Mouse (Mus musculus) C2C12 (cell line): ENCODE data around the gene Kng2. TPM values are rescaled to one million over a fixed set of nuclear protein-coding genes. Genes with fewer than 3 reads are reported as not detected.
"Not testable (repeated sequence)": the region's sequence is repeated elsewhere in the genome, so short reads cannot be mapped to it uniquely, and the experiment has no call there.

Experiments
- H3K27me3 ChIP-seq: one replicate; pipeline ENCODE4 v1.6.1; 2011; ENCODE audit not compliant: control insufficient read depth, insufficient read depth, insufficient read length
- H3K36me3 ChIP-seq: one replicate; pipeline ENCODE4 v1.6.1; 2011; ENCODE audit not compliant: control insufficient read depth, insufficient read depth
- H3K4me3 ChIP-seq: one replicate; pipeline ENCODE4 v1.5.1; 2011; ENCODE audit warnings: mild to moderate bottlenecking, control low read depth; ENCODE audit not compliant: poor library complexity, insufficient read depth, severe bottlenecking
- H3K79me2 ChIP-seq: one replicate; pipeline ENCODE4 v1.6.1; 2011; ENCODE audit not compliant: control insufficient read depth, insufficient read depth
- H3K79me3 ChIP-seq: one replicate; pipeline ENCODE4 v1.6.1; 2011; ENCODE audit warnings: low read depth, control low read depth
- H3ac ChIP-seq: one replicate; pipeline ENCODE3; 2011; ENCODE audit warnings: low read depth; ENCODE audit not compliant: control insufficient read depth, insufficient read length
- CEBPB ChIP-seq: IDR thresholded peaks from one replicate; pipeline ENCODE4 v1.6.1; 2011; ENCODE audit warnings: low read depth, mild to moderate bottlenecking, control low read depth, moderate library complexity
- CTCF ChIP-seq: IDR thresholded peaks from one replicate; pipeline ENCODE4 v1.5.1; 2011; ENCODE audit not compliant: control insufficient read depth, insufficient read depth, insufficient read length
- FOSL1 ChIP-seq: IDR thresholded peaks from one replicate; pipeline ENCODE4 v1.8.0; 2011; ENCODE audit warnings: mild to moderate bottlenecking, low read length; ENCODE audit not compliant: poor library complexity, insufficient read depth, severe bottlenecking
- MAX ChIP-seq: IDR thresholded peaks from one replicate; pipeline ENCODE4 v1.6.1; 2011; ENCODE audit warnings: mild to moderate bottlenecking, control low read depth
- MYOD1 ChIP-seq: IDR thresholded peaks from one replicate; pipeline ENCODE4 v1.6.1; 2011; ENCODE audit warnings: low read depth; ENCODE audit not compliant: control insufficient read depth, insufficient read length
- MYOG ChIP-seq: IDR thresholded peaks from one replicate; pipeline ENCODE4 v1.6.1; 2011; ENCODE audit not compliant: control insufficient read depth, insufficient read length; ENCODE audit errors: extremely low read depth
- USF1 ChIP-seq: IDR thresholded peaks from one replicate; pipeline ENCODE4 v1.6.1; 2011; ENCODE audit warnings: low read depth, mild to moderate bottlenecking, control low read depth, moderate library complexity
- long read RNA-seq, 2 experiments: library from polyadenylated mRNA; unstranded; transcript quantifications; one replicate each; pipeline ENCODE4 v2.0.0; 2019 to 2020
- polyA plus RNA-seq: library from polyadenylated mRNA; unstranded; fragments of >200 nt; fragmentation: generic; extraction: Trizol; gene quantifications from one replicate; pipeline ENCODE4 v1.2.1, GENCODE M21; 2012; ENCODE audit warnings: missing spikeins

The Kng2 gene
- polyA plus RNA-seq: not detected
- long read RNA-seq, experiment 1, partial matches to known transcripts: 0 of 1 reads
- long read RNA-seq, experiment 1, other reads (novel, unspliced or antisense): 1 of 1 reads
- long read RNA-seq, experiment 2: 0 reads

GRCm38 (mm10) chr16:23028966-23029600 is at the start of gene Kng2:
Gene Kng2, minus strand, starts transcription at chr16:23029482.
- H3K27me3 ChIP-seq, H3ac ChIP-seq, H3K36me3 ChIP-seq, H3K4me3 ChIP-seq, H3K79me3 ChIP-seq, H3K79me2 ChIP-seq: not testable (repeated sequence)

GRCm38 (mm10) chr16:23077516-23077915 is 48.2 kb upstream of the Kng2 start:
- not testable (repeated sequence) for H3K79me2 ChIP-seq, H3K79me3 ChIP-seq, H3K4me3 ChIP-seq, H3K27me3 ChIP-seq, H3ac ChIP-seq, H3K36me3 ChIP-seq

GRCm38 (mm10) chr16:23060781-23061325 is 31.6 kb upstream of the Kng2 start:
- not testable (repeated sequence) for H3ac ChIP-seq, H3K79me2 ChIP-seq, H3K27me3 ChIP-seq, H3K36me3 ChIP-seq, H3K4me3 ChIP-seq, H3K79me3 ChIP-seq

GRCm38 (mm10) chr16:23059630-23060029 is 30.3 kb upstream of the Kng2 start:
- not testable (repeated sequence) for H3K36me3 ChIP-seq, H3K79me2 ChIP-seq, H3K27me3 ChIP-seq, H3K79me3 ChIP-seq, H3ac ChIP-seq, H3K4me3 ChIP-seq

GRCm38 (mm10) chr16:23057668-23058447 is 28.6 kb upstream of the Kng2 start, which contains the start of gene Kng1:
Gene Kng1, plus strand, starts transcription at chr16:23057865.
- not testable (repeated sequence) for H3K79me2 ChIP-seq, H3K36me3 ChIP-seq, H3K27me3 ChIP-seq, H3K79me3 ChIP-seq, H3K4me3 ChIP-seq, H3ac ChIP-seq

GRCm38 (mm10) chr16:23046319-23046718 is 17.0 kb upstream of the Kng2 start:
- no peaks in the 10 kb centered on the region for H3K27me3 ChIP-seq
- H3K79me3 ChIP-seq: no peaks in the 10 kb centered on the region
- H3K4me3 ChIP-seq: no peak overlapping the region
- no peak overlapping the region for H3ac ChIP-seq
- no peak for TF ChIP-seq CTCF
- TF ChIP-seq USF1: no peak
- no peak for TF ChIP-seq MAX
- no peak for TF ChIP-seq FOSL1
- no peak for TF ChIP-seq MYOD1
- TF ChIP-seq MYOG: no peak
- no peak for TF ChIP-seq CEBPB
- no peaks in the 10 kb centered on the region for H3K36me3 ChIP-seq
- no peaks in the 10 kb centered on the region for H3K79me2 ChIP-seq

GRCm38 (mm10) chr16:23040876-23041275 is 11.6 kb upstream of the Kng2 start:
- H3K79me2 ChIP-seq: no peaks in the 10 kb centered on the region
- no peaks in the 10 kb centered on the region for H3K79me3 ChIP-seq
- TF ChIP-seq USF1 (no peak), MAX (no peak), MYOG (no peak), FOSL1 (no peak), CTCF (no peak), CEBPB (no peak), MYOD1 (no peak)
- no peak overlapping the region for H3K4me3 ChIP-seq
- no peak overlapping the region for H3ac ChIP-seq
- no peaks in the 10 kb centered on the region for H3K27me3 ChIP-seq
- no peaks in the 10 kb centered on the region for H3K36me3 ChIP-seq
